Mouse (Mus musculus): ENCODE results near the gene Htra1.

DNA sequence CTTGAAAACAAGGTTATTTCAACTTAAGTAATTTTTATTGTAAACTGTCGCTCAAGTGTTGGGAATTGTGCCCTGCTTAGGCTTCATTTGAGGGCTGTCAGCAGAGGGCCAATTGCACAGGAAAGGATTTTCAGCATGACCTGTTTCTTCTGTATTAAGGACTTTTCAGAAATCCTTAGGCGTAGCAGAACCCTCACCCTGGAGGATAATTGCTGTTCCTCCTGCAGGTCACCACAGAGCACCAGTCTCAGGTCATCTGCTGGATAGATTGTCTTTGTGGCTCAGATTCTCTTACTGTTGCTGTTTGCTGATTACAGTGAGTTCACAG, 40.3 kb upstream of the Htra1 start:
- TF ChIP-seq CTCF (conservative IDR thresholded peaks at IDR 0.05; ENCODE audit: insufficient read depth, insufficient read length, low read depth, low read length) (no peak), POLR2A (IDR thresholded peaks at IDR 0.05; ENCODE audit: low read depth, low read length) (no peak)
